Mouse (Mus musculus) heart, adult 2 months (tissue): ENCODE results near the gene Zfp784.

ENCODE experiments used
- CTCF ChIP-seq: fragments of 200-600 bp; IDR thresholded peaks from 2 replicates; pipeline ENCODE4 v1.8.1; 2022; ENCODE audit warnings: antibody characterized with exemption, mild to moderate bottlenecking, moderate library complexity
- EP300 ChIP-seq: fragments of 200-500 bp; IDR thresholded peaks from 2 replicates; pipeline ENCODE4 v1.6.1; 2011; ENCODE audit warnings: low read depth, low read length, control low read depth; ENCODE audit not compliant: insufficient read depth
- POLR2A ChIP-seq: fragments of 200-500 bp; IDR thresholded peaks from 2 replicates; pipeline ENCODE4 v1.6.1; 2011; ENCODE audit warnings: mild to moderate bottlenecking, low read depth, low read length, control low read depth; ENCODE audit not compliant: insufficient read depth

DNA sequence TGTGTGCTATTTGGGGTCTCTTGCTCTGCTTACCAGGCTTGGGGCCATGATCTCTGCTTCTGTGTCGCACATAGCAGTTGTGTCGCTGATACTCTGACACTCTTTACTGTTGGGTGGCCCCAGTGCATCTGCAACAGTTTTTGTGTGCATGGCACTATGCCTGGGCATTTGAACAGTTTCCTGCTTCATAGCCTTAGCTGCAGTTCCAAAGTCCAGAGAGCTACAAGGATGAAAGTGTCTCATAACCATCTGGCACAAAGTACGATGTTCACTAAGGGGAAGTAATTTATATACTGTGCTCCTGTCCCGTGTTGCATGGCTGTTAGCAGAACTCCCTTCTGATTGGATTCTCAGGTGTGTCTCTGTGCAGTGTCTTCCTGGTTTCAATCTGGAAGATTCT lies 49.6 kb upstream of the Zfp784 start:
- TF ChIP-seq POLR2A (no peak), CTCF (no peak), EP300 (no peak)
